Mouse (Mus musculus): ENCODE measurements around the gene Slamf9.

GRCm38 (mm10) chr1:172458041-172458440 is 17.1 kb upstream of the Slamf9 start:
- TF ChIP-seq CTCF (IDR thresholded peaks at IDR 0.05; ENCODE audit: extremely low read depth, insufficient read depth, low read length): no peak
- no peak for TF ChIP-seq POLR2A (IDR thresholded peaks at IDR 0.05; ENCODE audit: extremely low read depth, insufficient read depth, low read length)
